Mouse (Mus musculus): ENCODE results near the gene Metrn. TPM values are rescaled to one million over a fixed set of nuclear protein-coding genes. Genes with fewer than 3 reads are reported as not detected.

Metrn gene
- polyA plus RNA-seq, 1 experiment, result 44.4 TPM

DNA sequence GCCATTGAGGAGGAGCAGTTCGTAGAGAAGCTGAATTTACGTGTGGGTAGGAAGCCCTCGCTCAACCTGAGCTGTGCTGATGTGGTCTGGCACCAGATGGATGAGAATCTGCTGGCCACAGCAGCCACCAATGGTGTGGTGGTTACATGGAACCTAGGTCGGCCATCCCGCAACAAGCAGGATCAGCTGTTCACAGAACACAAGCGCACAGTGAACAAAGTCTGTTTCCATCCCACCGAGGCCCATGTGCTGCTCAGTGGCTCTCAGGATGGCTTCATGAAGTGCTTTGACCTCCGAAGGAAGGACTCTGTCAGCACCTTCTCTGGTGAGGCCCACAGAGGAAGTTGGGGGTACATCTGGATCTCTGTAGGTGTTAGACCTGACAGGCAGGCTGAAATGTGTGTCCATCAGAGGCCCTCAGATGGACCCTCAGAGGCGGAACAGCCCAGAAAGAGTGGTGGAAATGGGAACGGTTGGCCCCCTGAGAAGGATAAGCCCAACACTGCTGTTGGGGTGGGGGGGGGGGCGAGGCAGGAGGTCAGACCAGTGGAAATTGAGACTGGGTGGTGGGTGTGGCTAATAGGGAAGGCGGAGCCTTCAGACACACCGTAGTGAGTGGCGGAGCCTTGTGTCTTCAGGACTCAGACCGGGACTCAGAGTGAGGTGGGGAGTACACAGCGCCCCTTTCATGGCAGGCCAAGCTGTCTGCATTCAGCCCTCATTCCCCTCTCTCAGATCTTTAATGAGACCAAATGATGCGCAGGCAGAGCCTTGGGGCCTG lies 27.6 kb upstream of the Metrn start:
- Histone ChIP-seq H3K36me3 (ENCODE audit: control insufficient read depth, insufficient read depth) (no peaks in the 10 kb centered on the region), H3ac (ENCODE audit: control insufficient read depth, insufficient read length) (no peak overlapping the region), H3K79me2 (ENCODE audit: control insufficient read depth, insufficient read depth) (peaks cover 5% of the 10 kb centered on the region), H3K4me2 (ENCODE audit: low read depth) (peak overlapping the region; percentile 88), H3K27me3 (ENCODE audit: control insufficient read depth, insufficient read depth, insufficient read length) (no peaks in the 10 kb centered on the region), H3K4me3 (peak overlapping the region; percentile 32)
- TF ChIP-seq POLR2AphosphoS2 (IDR thresholded peaks at IDR 0.05; ENCODE audit: insufficient read length, low read depth) (no peak), USF1 (IDR thresholded peaks at IDR 0.05; ENCODE audit: low read depth) (no peak), MYOG (IDR thresholded peaks at IDR 0.05; ENCODE audit: control insufficient read depth in 1 of 3, insufficient read depth in 1 of 3, insufficient read length in 2 of 3, low read depth in 2 of 3) (no peak), MAX (IDR thresholded peaks at IDR 0.05; ENCODE audit: low read depth) (no peak), E2F4 (IDR thresholded peaks at IDR 0.05; ENCODE audit: insufficient read depth) (no peak), CEBPB (IDR thresholded peaks at IDR 0.05; ENCODE audit: insufficient read depth, poor library complexity, severe bottlenecking) (no peak), TCF12 (IDR thresholded peaks at IDR 0.05; ENCODE audit: insufficient read depth, poor library complexity, severe bottlenecking) (no peak), MYOD1 (IDR thresholded peaks at IDR 0.05; ENCODE audit: control insufficient read depth in 1 of 3, insufficient read length in 2 of 3, low read depth in 2 of 3) (no peak), SRF (IDR thresholded peaks at IDR 0.05; ENCODE audit: control insufficient read depth, insufficient read length, low read depth) (no peak), POLR2A (IDR thresholded peaks at IDR 0.05; ENCODE audit: insufficient read length, low read depth) (no peak)

DNA sequence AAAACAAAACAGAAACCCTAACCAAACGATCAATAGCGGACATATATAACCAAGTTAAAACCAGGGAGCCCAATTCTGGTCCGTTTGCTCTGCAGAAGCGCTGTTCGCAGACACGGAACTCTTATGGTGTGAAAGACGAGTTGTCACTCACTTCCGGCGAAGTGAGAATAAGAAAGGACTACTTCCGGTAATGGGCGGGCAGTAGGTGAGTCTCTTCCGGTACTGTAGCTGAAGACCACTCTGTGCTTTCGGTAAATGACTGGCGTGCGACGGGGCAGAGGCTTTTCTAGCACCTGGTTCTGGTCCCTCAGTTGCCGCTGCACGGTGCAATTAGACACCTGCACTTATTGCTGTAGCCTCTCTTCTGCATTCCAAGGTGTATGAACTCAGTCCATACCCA lies 26.5 kb upstream of the Metrn start, which contains the start of gene Wdr24:
Gene Wdr24 (plus strand): TSS at position 176 of the 400 bp plus-strand sequence.
- H3K27me3 ChIP-seq (ENCODE audit: control insufficient read depth, insufficient read depth, insufficient read length), result no peaks in the 10 kb centered on the region
- TF ChIP-seq MYOD1 (IDR thresholded peaks at IDR 0.05; ENCODE audit: control insufficient read depth in 1 of 3, insufficient read length in 2 of 3, low read depth in 2 of 3), result no peak
- no peak for TF ChIP-seq CEBPB (IDR thresholded peaks at IDR 0.05; ENCODE audit: insufficient read depth, poor library complexity, severe bottlenecking)
- no peak for TF ChIP-seq REST (IDR thresholded peaks at IDR 0.05; ENCODE audit: insufficient read depth, insufficient read length)
- TF ChIP-seq E2F4 (IDR thresholded peaks at IDR 0.05; ENCODE audit: insufficient read depth), result no peak
- TF ChIP-seq POLR2A (IDR thresholded peaks at IDR 0.05; ENCODE audit: insufficient read length, low read depth), result peak; percentile 62
- TF ChIP-seq TCF3 (IDR thresholded peaks at IDR 0.05; ENCODE audit: insufficient read length, low read depth), result no peak
- TF ChIP-seq TCF12 (IDR thresholded peaks at IDR 0.05; ENCODE audit: insufficient read depth, poor library complexity, severe bottlenecking), result no peak
- peak; percentile 57 for TF ChIP-seq POLR2AphosphoS2 (IDR thresholded peaks at IDR 0.05; ENCODE audit: insufficient read length, low read depth)
- TF ChIP-seq MAX (IDR thresholded peaks at IDR 0.05; ENCODE audit: low read depth), result peak; percentile 60
- no peak for TF ChIP-seq USF1 (IDR thresholded peaks at IDR 0.05; ENCODE audit: low read depth)
- TF ChIP-seq MYOG (IDR thresholded peaks at IDR 0.05; ENCODE audit: control insufficient read depth in 1 of 3, insufficient read depth in 1 of 3, insufficient read length in 2 of 3, low read depth in 2 of 3), result no peak
- TF ChIP-seq SRF (IDR thresholded peaks at IDR 0.05; ENCODE audit: control insufficient read depth, insufficient read length, low read depth), result peak; percentile 52
- H3K4me3 ChIP-seq, result peak within 1 kb of the TSS; percentile 32
- no peaks in the 10 kb centered on the region for H3K36me3 ChIP-seq (ENCODE audit: control insufficient read depth, insufficient read depth)
- peak within 1 kb of the TSS; percentile 88 for H3K4me2 ChIP-seq (ENCODE audit: low read depth)
- no peaks in the 10 kb centered on the region for H3K79me2 ChIP-seq (ENCODE audit: control insufficient read depth, insufficient read depth)
- no peak within 1 kb of the TSS for H3ac ChIP-seq (ENCODE audit: control insufficient read depth, insufficient read length)

- Histone ChIP-seq H3K36me3 (ENCODE audit: control insufficient read depth, insufficient read depth) (no peaks in the 10 kb centered on the region), H3K27me3 (ENCODE audit: control insufficient read depth, insufficient read depth, insufficient read length) (no peaks in the 10 kb centered on the region), H3K4me3 (no peak overlapping the region), H3K79me2 (ENCODE audit: control insufficient read depth, insufficient read depth) (no peaks in the 10 kb centered on the region), H3K4me2 (ENCODE audit: low read depth) (peak overlapping the region; percentile 18), H3ac (ENCODE audit: control insufficient read depth, insufficient read length) (no peak overlapping the region)
- TF ChIP-seq MAX (IDR thresholded peaks at IDR 0.05; ENCODE audit: low read depth) (no peak), MYOD1 (IDR thresholded peaks at IDR 0.05; ENCODE audit: control insufficient read depth in 1 of 3, insufficient read length in 2 of 3, low read depth in 2 of 3) (peak in 1 of 3 experiments; percentile 26), POLR2AphosphoS2 (IDR thresholded peaks at IDR 0.05; ENCODE audit: insufficient read length, low read depth) (no peak), USF1 (IDR thresholded peaks at IDR 0.05; ENCODE audit: low read depth) (no peak), SRF (IDR thresholded peaks at IDR 0.05; ENCODE audit: control insufficient read depth, insufficient read length, low read depth) (no peak)
Measured at GRCm38 (mm10) chr17:25818851-25819780, 22.2 kb upstream of the Metrn start.

GRCm38 (mm10) chr17:25817662-25818061 lies 20.7 kb upstream of the Metrn start:
- H3K27me3 ChIP-seq (ENCODE audit: control insufficient read depth, insufficient read depth, insufficient read length), result no peaks in the 10 kb centered on the region
- H3K4me2 ChIP-seq (ENCODE audit: low read depth), result no peak overlapping the region

More at GRCm38 (mm10) chr17:25817662-25818061, 20.7 kb upstream of the Metrn start:
- Histone ChIP-seq H3ac (ENCODE audit: control insufficient read depth, insufficient read length) (no peak overlapping the region), H3K79me2 (ENCODE audit: control insufficient read depth, insufficient read depth) (no peaks in the 10 kb centered on the region), H3K36me3 (ENCODE audit: control insufficient read depth, insufficient read depth) (no peaks in the 10 kb centered on the region), H3K4me3 (no peak overlapping the region)
- TF ChIP-seq POLR2A (IDR thresholded peaks at IDR 0.05; ENCODE audit: insufficient read length, low read depth) (no peak), MAX (IDR thresholded peaks at IDR 0.05; ENCODE audit: low read depth) (no peak), CEBPB (IDR thresholded peaks at IDR 0.05; ENCODE audit: insufficient read depth, poor library complexity, severe bottlenecking) (no peak), SRF (IDR thresholded peaks at IDR 0.05; ENCODE audit: control insufficient read depth, insufficient read length, low read depth) (no peak), MYOG (IDR thresholded peaks at IDR 0.05; ENCODE audit: control insufficient read depth in 1 of 3, insufficient read depth in 1 of 3, insufficient read length in 2 of 3, low read depth in 2 of 3) (no peak), USF1 (IDR thresholded peaks at IDR 0.05; ENCODE audit: low read depth) (no peak), TCF3 (IDR thresholded peaks at IDR 0.05; ENCODE audit: insufficient read length, low read depth) (no peak)
